Mouse (Mus musculus) C2C12 (cell line): ENCODE measurements around the gene Tgfb1.

ENCODE experiments used
- CTCF ChIP-seq: IDR thresholded peaks from one replicate; pipeline ENCODE4 v1.5.1; 2011; ENCODE audit not compliant: control insufficient read depth, insufficient read depth, insufficient read length
- MAX ChIP-seq: IDR thresholded peaks from one replicate; pipeline ENCODE4 v1.6.1; 2011; ENCODE audit warnings: mild to moderate bottlenecking, control low read depth
- MYOD1 ChIP-seq: IDR thresholded peaks from one replicate; pipeline ENCODE4 v1.6.1; 2011; ENCODE audit warnings: low read depth; ENCODE audit not compliant: control insufficient read depth, insufficient read length

DNA sequence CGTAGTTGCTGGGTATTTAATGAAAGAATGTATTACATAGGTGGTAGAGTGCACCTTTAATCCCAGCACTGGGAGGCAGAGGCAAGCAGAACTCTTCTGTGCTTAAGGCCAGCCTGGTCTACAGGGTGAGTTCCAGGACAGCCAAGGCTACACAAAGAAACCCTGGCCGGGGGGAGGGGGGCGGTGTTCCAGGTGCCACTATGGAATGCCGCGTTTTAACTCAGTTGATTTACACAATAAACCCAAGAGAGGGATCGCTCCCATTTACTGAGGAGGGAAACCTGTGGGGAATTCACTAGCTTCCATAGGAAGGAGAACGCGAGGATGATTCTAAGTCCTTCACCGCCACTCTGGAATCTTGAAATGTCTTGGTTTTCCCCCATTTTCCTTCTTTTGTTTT, 17.2 kb upstream of the Tgfb1 start:
- TF ChIP-seq CTCF (no peak), MAX (no peak), MYOD1 (no peak)
